Mouse (Mus musculus) brain, embryonic 18.5 days (tissue): ENCODE measurements around the gene Ace2.

ENCODE experiments used
- DNase-seq: peaks from one replicate; pipeline ENCODE4 v3.0.0-alpha.2; 2012; ENCODE audit warnings: low read depth, low spot score

Ace2 gene

DNA sequence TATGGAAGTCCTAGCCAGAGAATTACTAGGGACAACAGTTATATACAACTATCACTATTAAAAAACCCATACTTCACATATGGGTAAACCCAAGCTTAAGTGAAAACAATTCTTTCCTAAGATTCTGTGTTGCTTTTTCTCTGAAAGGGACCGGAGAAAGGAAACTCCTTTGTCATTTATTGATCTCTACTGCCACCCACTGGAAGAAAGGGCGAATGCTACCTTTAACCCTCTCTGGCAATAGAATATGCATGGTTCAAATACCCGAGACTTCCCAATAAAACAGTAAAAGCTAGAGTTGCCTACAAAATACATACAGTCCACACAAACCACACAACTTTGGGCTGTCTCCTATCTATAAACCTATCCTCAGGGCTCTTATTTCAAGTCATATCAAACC is 40.6 kb downstream of the Ace2 start:
- peak; percentile 20 for DNase-seq

- peak; percentile 3 for DNase-seq
These were observed 44.7 kb downstream of the Ace2 start for GRCm38 (mm10) chrX:164183844-164184243.

DNA sequence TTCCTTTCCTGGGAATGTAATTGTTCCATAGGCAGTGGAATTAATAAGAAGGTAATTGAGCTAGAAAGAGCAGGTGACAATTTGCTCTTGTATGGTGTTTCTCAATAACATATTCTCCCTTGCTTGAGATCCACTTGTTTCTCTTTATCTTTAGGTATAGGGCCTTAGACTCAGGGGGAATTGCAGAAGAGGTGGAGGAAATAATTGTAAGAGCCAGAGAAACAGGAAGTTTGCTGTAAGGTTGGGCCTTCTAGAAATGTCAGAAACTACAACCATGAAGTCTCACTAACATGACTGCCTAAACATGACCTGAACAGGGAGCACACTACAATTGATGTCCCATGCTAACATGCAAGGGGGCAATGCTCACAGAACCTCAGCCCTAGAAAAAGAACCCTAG is 50.7 kb downstream of the Ace2 start:
- no peak for DNase-seq

DNA sequence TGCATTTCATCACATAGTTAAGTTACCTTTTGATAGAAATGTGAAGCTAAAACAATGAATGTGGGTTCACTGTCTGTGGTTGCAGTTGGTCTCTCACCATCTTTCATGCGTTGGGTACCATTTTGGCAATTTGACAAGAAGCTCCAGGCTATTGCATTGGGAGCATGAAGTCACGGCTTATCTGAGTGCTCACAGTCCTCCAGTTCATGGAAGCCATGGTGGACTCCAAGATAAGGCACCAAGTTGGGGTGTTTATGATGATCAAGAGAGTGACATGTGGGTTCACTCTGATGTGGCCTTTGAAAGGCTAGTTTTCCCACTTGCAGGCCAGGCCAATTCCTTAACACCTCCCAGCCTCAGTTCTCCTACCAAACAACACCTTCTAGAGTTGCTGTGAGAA is 58.5 kb downstream of the Ace2 start:
- no peak for DNase-seq

- no peak for DNase-seq
These were observed 61.4 kb downstream of the Ace2 start for GRCm38 (mm10) chrX:164200547-164200946.

GRCm38 (mm10) chrX:164221989-164222388 is 82.9 kb downstream of the Ace2 start:
- no peak for DNase-seq

DNA sequence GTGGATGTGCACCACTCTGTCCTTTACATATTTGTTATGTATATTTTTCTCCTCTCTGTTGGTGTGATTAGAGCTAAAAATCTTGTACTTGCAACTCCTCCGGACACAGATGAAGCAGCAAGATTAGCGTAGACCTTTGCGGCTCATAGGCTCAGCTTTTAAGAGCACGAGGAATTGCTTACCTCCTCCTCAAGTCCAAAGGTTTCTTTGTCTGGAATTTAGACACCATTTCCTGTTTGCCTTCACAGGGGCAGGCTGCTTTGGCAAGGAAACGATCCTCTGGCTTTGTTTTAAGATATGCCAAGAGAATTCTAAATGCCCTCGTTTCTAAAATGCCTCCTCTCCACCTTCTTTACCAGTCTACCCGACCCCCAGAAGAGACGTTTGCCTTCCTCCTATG is 94.2 kb downstream of the Ace2 start:
- DNase-seq = no peak
